Mouse (Mus musculus) right cerebral cortex, postnatal 25 days (tissue): ENCODE results near the gene Sprr2a1.
"Not testable (repeated sequence)": the region's sequence is repeated elsewhere in the genome, so short reads cannot be mapped to it uniquely, and the experiment has no call there.

ENCODE experiments used
- DNase-seq: peaks from one replicate; pipeline ENCODE4 v3.0.0; 2022

Gene Sprr2a1

DNA sequence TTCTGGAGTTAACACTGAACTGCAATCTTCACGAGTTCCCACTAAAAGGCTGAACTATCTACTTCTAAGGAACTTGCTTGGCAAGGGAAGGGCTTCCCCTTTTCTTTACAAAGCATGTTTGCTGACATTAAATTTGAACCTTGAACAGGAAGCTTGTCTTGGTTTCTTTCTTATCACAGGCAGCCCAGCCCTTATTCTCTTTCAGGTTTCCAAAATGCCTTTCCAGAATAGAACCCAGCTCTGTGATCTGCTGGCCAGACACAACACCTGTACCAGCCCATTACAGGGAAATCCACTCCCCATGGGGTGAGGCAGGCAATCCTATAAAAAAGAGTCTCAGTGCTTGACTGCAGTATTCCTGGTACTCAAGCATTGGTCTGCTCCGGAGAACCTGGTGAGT is at the start of gene Sprr2a1, which contains the start of gene Sprr2a2:
Gene Sprr2a1 (plus strand): TSS at position 231 of the 400 bp plus-strand sequence.
Gene Sprr2a2 (plus strand): TSS at position 352 of the 400 bp plus-strand sequence.
- DNase-seq, result not testable (repeated sequence)

DNA sequence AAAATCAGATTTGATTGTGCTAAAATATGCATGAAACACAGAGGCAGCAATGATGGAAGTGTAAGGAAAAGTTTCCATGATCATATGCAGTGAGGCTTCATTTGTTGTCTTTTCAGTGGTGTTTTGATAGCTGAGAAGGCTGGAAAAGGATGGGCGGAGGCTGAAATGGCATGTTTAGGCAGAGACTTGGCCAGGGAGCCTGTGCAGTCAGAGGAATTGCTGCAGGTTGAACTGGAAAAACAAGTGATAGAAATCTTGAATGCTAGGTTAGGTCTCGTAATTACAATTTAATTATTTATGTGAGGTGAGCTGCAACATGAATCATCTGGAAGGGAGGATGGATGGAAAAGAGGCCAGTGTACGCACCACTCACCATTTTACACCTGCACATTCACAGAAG is 45.8 kb upstream of the Sprr2a1 start:
- DNase-seq, result no peak

DNA sequence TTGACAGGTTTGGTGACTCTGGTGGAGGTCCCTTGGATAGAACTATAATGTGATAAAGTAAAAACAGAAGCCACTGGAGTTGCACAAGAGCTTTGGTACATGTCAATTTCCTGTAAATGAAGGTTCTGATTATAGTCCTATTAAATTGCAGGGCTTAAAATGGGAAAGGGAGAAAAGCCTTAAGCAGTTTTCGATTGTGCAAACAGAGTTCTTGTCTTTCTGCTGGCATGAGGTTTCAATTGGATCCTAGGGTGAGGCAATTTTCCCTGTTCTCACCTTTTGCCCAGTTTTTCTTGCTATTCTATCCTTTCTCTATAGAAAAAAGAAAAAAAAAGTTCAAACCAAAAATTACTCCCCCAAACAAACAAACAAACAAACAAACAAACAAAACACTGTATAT is 38.7 kb upstream of the Sprr2a1 start:
- no peak for DNase-seq

DNA sequence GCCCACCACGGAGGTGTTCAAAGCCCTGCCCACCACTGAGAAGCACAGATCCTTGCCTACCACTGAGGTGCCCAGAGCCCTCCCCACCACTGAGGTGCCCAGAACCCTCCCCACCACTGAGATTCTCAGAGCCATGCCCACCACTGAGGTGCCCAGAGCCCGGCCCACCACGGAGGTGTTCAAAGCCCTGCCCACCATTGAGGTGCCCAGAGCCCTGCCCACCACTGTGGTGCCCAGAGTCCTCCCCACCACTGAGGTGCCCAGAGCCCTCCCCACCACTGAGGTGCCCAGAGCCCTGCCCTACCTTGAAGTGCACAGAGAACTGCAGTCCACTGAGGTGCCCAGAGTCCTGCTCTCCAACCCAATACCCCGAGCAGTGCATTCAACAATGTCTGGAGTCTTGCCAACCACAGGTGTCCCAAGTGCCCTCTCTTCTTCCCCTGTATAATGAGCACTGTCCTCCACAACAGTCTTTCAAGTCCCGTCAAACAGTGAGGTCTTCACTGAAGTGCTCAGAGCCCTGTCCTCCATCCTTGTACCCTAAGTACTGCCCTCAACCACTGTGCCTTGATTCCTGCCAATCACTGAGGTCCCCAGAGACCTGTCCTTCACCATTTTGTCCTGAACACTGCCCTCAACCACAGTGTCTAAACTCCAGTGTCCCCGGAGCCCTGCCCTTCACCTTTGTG is 19.9 kb upstream of the Sprr2a1 start:
- DNase-seq, result no peak

DNA sequence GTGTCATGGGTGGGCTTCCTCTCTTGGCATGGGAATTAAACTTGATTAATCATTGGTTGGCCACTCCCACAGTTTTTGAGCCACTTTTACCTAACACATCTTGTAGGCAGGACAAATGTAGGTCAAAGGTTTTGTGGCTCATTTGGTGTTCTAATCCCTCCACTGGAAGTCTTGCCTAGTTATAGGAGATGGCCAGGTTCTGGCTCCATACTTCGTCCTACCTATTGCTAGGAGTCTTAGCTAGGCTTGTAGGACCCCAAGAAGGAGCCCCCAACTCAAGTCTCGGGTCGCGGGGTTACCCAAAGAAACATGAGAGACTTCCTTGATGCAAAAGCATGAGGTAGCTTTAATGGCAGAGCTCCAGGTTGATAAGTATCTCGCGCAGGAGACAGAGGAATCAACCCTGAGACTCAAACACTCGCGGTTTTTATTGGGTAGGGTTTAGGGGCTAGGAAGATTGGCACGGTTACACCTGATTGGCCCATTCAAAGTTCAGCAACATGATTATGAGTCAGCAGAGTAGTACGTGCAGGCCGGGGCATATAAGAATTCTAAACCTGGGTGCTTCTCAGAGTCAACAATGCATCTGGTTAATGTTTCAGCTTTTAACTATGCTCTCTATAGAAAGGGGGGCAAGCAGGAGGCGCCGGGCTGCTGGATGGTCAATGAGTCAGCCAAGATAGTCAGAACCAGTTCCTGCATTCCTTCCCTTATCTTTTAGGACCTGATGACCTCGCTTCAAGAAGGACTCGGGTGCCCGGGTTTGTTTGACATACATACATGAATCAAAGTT is 4.3 kb upstream of the Sprr2a1 start:
- DNase-seq, result not testable (repeated sequence)

DNA sequence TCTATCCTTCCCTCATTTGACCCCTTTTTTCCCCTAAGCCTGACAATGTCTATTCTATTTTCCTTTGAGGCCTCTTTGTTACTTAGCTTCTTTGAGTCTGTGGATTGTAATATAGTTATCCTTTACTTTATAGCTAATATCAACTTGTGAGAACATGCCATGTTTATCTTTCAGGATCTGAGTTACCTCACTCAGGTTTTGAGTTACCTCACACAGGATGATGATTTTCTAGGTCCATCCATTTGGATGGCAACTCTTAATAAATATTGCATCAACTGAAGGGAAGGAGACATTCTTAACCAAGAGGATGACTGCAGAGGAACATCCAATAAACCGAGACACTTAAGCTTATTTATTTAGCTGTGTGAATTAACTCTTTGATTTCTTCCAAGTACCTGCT is 3.5 kb upstream of the Sprr2a1 start:
- not testable (repeated sequence) for DNase-seq

DNA sequence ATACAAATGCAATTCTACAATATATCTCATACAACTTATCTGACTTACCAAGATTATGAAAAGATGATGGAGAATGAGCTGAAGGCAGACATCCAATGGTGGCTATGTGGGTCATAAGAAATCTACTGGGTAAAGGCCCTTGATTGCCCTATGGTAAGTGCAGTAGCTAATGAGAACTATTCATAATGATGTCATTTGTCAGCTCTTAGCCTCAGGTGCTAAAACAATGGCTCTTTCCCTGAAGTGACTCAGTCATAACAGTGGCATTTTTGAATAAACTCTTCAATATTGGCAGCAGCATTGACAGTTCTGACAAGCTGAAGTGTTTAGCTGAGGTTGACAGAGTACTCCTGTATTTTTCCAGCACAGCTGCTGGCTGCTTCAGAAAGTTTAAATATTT is 1.9 kb upstream of the Sprr2a1 start:
- DNase-seq, result not testable (repeated sequence)

DNA sequence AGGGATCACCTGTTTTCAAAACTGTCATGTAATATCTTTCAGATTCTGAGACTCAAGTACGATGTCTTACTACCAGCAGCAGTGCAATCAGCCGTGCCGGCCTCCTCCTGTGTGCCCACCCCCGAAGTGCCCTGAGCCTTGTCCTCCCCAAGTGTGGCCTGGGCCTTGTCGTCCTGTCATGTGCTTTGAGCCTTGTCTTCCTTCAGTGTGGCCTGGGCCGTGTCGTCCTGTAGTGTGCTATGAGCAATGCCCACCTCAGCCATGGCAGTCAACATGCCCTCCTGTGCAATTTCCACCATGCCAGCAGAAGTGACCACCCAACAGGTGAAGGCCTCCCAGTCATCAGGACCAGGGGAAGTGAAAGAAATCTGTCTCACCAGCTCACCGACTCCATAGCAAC is 3.4 kb downstream of the Sprr2a1 start:
- DNase-seq, result not testable (repeated sequence)

DNA sequence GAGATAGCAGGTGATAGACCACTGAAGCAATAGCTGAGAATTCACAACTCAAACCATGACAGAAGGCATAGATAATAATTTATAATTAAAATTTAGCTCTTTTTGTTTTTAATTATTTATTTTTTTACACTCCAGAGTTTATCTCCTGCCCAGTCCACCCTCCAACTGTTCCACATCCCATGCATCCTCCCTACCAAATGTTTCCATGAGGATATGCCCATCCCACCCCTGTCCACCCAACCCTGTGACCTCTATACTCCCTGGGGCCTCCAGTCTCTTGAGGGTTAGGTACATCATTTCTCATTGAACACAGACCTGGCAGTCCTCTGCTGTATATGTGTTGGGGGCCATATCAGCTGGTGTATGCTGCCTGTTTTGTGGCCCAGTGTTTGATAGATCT is 8.1 kb downstream of the Sprr2a1 start:
- DNase-seq, result not testable (repeated sequence)

DNA sequence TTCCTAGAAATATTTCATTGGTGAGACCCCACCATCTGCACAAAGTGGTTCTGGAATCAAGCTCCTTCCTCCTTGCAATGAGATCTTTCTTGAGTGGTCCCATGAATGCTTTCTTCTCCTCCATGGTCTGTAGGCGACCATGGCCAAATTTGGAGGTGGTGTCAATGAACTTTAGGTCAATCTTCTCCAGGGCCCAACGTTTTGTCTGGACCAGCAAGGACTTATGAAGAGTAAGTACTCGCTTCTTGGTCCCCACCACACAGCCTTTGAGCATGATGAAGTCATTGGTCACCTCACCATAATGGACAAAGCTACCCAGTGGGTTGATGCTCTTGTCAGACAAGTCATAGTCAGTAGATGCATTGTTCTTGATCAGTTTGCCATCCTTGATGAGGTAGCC is 11.8 kb downstream of the Sprr2a1 start:
- DNase-seq, result not testable (repeated sequence)

DNA sequence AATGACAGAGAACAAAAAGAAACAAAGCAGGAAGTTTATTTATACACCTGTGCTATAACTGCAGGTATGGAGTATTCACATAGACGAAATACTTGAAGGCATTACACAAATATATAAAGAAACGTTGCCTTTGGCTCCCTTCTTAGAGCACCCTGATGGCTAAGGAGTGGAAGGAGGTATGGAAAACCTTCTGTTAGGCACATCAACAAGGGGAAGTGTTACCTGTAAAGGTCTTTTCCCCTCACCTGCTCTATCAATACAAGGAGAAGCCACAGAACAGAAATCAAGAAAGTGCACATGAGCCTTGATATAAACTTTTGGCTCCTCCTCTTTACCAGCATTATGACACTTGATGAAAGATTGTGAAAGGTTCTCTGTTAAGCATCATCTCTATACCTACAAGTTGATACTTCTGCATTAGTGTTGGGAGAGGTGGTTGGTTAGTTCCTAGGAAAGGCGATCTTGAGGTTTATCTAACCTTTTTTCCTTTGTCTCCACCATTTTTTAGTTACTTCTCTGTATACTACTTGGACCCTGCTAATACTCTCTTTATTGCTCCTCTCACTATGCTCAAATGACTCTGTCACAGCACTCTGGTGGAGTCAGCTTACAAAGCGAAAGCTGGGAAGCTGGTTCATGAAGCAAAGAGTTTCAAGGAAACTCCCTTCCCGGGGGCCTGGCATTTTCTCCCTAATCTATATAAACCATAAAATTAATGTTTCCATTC is 21.0 kb downstream of the Sprr2a1 start:
- not testable (repeated sequence) for DNase-seq

DNA sequence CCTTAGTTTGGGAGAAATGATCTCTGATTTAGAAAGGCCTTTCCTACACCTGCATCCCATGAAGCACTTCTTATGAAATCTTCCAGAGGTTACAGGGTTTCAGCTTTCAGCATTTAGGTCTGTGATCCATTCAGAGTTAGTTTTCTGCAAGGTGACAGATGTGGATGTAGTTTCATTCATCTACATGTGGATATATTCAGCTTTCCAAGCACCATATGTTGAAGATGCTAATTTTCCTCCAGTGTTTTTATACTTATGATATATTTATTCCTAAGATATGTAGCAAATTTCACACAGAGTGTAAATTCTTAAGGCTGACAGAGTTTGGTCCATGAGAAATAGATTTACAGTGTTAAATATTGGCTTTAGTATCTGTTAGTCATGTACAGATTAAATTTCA is 23.1 kb downstream of the Sprr2a1 start:
- DNase-seq, result not testable (repeated sequence)

DNA sequence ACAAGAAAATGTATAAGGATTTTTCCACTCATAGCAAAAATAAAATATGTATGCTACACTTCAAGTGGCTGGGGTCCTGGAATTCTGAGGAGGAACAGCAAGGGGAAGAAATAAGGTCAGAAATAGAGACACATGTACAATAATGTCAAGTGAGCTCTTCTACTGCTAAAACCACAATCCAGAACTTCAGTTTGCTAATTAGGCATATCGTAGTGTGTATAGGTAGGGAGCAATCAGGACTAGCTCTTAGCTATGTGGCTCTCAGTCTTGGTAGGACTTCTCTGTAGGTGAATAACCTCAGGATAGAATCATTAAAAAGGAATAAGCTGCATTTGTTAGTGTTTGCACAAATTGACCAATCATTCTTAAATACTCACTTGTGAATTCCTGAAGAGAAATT is 23.6 kb downstream of the Sprr2a1 start:
- DNase-seq, result not testable (repeated sequence)

DNA sequence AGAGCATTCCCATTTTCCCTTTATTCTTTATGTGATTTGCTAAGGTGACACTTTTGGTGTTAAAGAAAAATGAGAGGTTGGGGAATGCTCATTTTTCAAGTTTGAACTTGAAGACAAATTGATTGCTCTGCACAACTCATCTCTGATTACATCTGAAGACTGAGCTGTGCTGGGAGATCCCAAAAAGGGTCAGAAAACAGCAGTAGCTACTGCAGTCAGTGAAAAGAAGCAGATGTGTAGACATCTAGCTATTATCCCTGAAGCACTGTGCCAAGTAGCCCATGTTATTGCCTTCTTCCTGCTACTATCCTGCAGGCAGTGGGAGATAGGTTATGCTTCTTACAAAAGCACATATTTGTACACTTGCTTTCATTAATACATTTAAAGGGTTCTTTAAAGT is 29.2 kb downstream of the Sprr2a1 start:
- DNase-seq, result not testable (repeated sequence)

DNA sequence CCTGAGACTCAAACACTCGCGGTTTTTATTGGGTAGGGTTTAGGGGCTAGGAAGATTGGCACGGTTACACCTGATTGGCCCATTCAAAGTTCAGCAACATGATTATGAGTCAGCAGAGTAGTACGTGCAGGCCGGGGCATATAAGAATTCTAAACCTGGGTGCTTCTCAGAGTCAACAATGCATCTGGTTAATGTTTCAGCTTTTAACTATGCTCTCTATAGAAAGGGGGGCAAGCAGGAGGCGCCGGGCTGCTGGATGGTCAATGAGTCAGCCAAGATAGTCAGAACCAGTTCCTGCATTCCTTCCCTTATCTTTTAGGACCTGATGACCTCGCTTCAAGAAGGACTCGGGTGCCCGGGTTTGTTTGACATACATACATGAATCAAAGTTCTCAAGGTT is 30.6 kb downstream of the Sprr2a1 start:
- DNase-seq, result not testable (repeated sequence)

DNA sequence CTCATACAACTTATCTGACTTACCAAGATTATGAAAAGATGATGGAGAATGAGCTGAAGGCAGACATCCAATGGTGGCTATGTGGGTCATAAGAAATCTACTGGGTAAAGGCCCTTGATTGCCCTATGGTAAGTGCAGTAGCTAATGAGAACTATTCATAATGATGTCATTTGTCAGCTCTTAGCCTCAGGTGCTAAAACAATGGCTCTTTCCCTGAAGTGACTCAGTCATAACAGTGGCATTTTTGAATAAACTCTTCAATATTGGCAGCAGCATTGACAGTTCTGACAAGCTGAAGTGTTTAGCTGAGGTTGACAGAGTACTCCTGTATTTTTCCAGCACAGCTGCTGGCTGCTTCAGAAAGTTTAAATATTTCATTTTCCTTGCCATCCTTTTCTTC is 32.9 kb downstream of the Sprr2a1 start:
- DNase-seq, result not testable (repeated sequence)

DNA sequence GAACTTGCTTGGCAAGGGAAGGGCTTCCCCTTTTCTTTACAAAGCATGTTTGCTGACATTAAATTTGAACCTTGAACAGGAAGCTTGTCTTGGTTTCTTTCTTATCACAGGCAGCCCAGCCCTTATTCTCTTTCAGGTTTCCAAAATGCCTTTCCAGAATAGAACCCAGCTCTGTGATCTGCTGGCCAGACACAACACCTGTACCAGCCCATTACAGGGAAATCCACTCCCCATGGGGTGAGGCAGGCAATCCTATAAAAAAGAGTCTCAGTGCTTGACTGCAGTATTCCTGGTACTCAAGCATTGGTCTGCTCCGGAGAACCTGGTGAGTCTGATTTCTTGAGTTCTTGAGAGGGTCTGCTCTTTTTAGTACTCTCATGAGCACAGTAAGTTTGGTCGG is 34.9 kb downstream of the Sprr2a1 start:
- DNase-seq, result not testable (repeated sequence)

DNA sequence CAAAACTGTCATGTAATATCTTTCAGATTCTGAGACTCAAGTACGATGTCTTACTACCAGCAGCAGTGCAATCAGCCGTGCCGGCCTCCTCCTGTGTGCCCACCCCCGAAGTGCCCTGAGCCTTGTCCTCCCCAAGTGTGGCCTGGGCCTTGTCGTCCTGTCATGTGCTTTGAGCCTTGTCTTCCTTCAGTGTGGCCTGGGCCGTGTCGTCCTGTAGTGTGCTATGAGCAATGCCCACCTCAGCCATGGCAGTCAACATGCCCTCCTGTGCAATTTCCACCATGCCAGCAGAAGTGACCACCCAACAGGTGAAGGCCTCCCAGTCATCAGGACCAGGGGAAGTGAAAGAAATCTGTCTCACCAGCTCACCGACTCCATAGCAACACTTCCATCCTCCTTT is 38.3 kb downstream of the Sprr2a1 start:
- DNase-seq, result not testable (repeated sequence)

DNA sequence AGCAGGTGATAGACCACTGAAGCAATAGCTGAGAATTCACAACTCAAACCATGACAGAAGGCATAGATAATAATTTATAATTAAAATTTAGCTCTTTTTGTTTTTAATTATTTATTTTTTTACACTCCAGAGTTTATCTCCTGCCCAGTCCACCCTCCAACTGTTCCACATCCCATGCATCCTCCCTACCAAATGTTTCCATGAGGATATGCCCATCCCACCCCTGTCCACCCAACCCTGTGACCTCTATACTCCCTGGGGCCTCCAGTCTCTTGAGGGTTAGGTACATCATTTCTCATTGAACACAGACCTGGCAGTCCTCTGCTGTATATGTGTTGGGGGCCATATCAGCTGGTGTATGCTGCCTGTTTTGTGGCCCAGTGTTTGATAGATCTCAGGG is 42.9 kb downstream of the Sprr2a1 start:
- not testable (repeated sequence) for DNase-seq

DNA sequence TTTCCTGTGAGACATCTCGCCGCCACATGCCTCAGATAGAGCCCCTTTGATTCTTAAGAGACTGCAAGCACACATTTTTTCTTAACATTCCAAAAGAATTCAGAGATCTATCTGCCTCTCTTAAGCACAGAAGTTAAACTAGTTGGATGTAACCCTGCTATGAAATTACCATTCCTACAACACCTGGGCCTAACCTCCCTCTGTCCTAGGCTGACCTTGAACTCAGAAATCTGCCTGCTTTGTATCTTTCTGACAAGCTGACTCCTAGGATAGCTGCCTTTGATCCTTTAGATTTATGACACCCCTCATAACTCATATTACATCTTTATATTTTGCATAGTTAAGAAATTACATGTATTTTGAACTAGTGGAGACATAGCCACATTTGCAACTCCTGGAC is 47.9 kb downstream of the Sprr2a1 start:
- not testable (repeated sequence) for DNase-seq
